Mouse (Mus musculus): Measurements from ENCODE around the gene Fpgs.

GRCm38 (mm10) chr2:32708643-32709042 lies 4.7 kb upstream of the Fpgs start:
- TF ChIP-seq EP300 (IDR thresholded peaks at IDR 0.05; ENCODE audit: low read depth) (no peak), CTCF (IDR thresholded peaks at IDR 0.05; ENCODE audit: low read depth) (peak; percentile 92)

Measured in liver, embryonic 14.5 days (tissue).